Mouse (Mus musculus): ENCODE results near the gene Pon1. TPM values are rescaled to one million over a fixed set of nuclear protein-coding genes. Genes with fewer than 3 reads are reported as not detected.
"Not testable (repeated sequence)": the region's sequence is repeated elsewhere in the genome, so short reads cannot be mapped to it uniquely, and the experiment has no call there.

The Pon1 gene
- polyA plus RNA-seq (2012; rRNA removed): not detected in 2 replicates

GRCm38 (mm10) chr6:5193693-5194092 lies at the start of gene Pon1:
TSS of gene Pon1 (minus strand) at chr6:5193946.
- TF ChIP-seq CTCF (IDR thresholded peaks at IDR 0.05; ENCODE audit: borderline replicate concordance, insufficient read depth, low read depth, low read length) (no peak), POLR2A (IDR thresholded peaks at IDR 0.05; ENCODE audit: borderline replicate concordance, insufficient read depth, low read length) (no peak)
- H3K4me3 ChIP-seq (replicated peaks; ENCODE audit: insufficient read depth, low read depth, low read length): no peak within 1 kb of the TSS
- no peak for DNase-seq
- no peak within 1 kb of the TSS for H3K27ac ChIP-seq (ENCODE audit: insufficient read depth, low read length)
- H3K27me3 ChIP-seq (ENCODE audit: control insufficient read depth, insufficient read depth, low read length): no peaks in the 10 kb centered on the region
- no peaks in the 10 kb centered on the region for H3K4me1 ChIP-seq (ENCODE audit: control insufficient read depth, insufficient read depth, low read length)
- 38% methylated on average over 5 of the region's 5 CpGs for WGBS

- no peak for TF ChIP-seq CTCF (IDR thresholded peaks at IDR 0.05; ENCODE audit: borderline replicate concordance, insufficient read depth, low read depth, low read length)
- no peak for TF ChIP-seq POLR2A (IDR thresholded peaks at IDR 0.05; ENCODE audit: borderline replicate concordance, insufficient read depth, low read length)
- no peak overlapping the region for H3K27ac ChIP-seq (ENCODE audit: insufficient read depth, low read length)
Observed at GRCm38 (mm10) chr6:5238799-5239198, 45.1 kb upstream of the Pon1 start.

GRCm38 (mm10) chr6:5237510-5237909 lies 43.8 kb upstream of the Pon1 start:
- WGBS: 91% methylated on average over 4 of the region's 4 CpGs
- H3K4me3 ChIP-seq (replicated peaks; ENCODE audit: insufficient read depth, low read depth, low read length): no peak overlapping the region
- TF ChIP-seq CTCF (IDR thresholded peaks at IDR 0.05; ENCODE audit: borderline replicate concordance, insufficient read depth, low read depth, low read length) (no peak), POLR2A (IDR thresholded peaks at IDR 0.05; ENCODE audit: borderline replicate concordance, insufficient read depth, low read length) (no peak)

More at GRCm38 (mm10) chr6:5238799-5239198, 45.1 kb upstream of the Pon1 start:
- Histone ChIP-seq H3K4me3 (replicated peaks; ENCODE audit: insufficient read depth, low read depth, low read length) (no peak overlapping the region), H3K4me1 (ENCODE audit: control insufficient read depth, insufficient read depth, low read length) (no peaks in the 10 kb centered on the region), H3K27me3 (ENCODE audit: control insufficient read depth, insufficient read depth, low read length) (no peaks in the 10 kb centered on the region)
- DNase-seq: no peak
- WGBS: 99% methylated on average over 3 of the region's 3 CpGs

GRCm38 (mm10) chr6:5236843-5237371 lies 43.2 kb upstream of the Pon1 start:
- no peak overlapping the region for H3K27ac ChIP-seq (ENCODE audit: insufficient read depth, low read length)
- DNase-seq: no peak
- H3K27me3 ChIP-seq (ENCODE audit: control insufficient read depth, insufficient read depth, low read length): no peaks in the 10 kb centered on the region
- TF ChIP-seq CTCF (IDR thresholded peaks at IDR 0.05; ENCODE audit: borderline replicate concordance, insufficient read depth, low read depth, low read length) (no peak), POLR2A (IDR thresholded peaks at IDR 0.05; ENCODE audit: borderline replicate concordance, insufficient read depth, low read length) (no peak)
- no peaks in the 10 kb centered on the region for H3K4me1 ChIP-seq (ENCODE audit: control insufficient read depth, insufficient read depth, low read length)
- WGBS: 90% methylated on average over 8 of the region's 8 CpGs
- H3K4me3 ChIP-seq (replicated peaks; ENCODE audit: insufficient read depth, low read depth, low read length): no peak overlapping the region

More at GRCm38 (mm10) chr6:5237510-5237909, 43.8 kb upstream of the Pon1 start:
- Histone ChIP-seq H3K4me1 (ENCODE audit: control insufficient read depth, insufficient read depth, low read length) (no peaks in the 10 kb centered on the region), H3K27me3 (ENCODE audit: control insufficient read depth, insufficient read depth, low read length) (no peaks in the 10 kb centered on the region), H3K27ac (ENCODE audit: insufficient read depth, low read length) (no peak overlapping the region)
- DNase-seq: no peak

GRCm38 (mm10) chr6:5234563-5234962 lies 40.8 kb upstream of the Pon1 start:
- Histone ChIP-seq H3K27me3 (ENCODE audit: control insufficient read depth, insufficient read depth, low read length) (no peaks in the 10 kb centered on the region), H3K4me1 (ENCODE audit: control insufficient read depth, insufficient read depth, low read length) (no peaks in the 10 kb centered on the region), H3K27ac (ENCODE audit: insufficient read depth, low read length) (no peak overlapping the region), H3K4me3 (replicated peaks; ENCODE audit: insufficient read depth, low read depth, low read length) (no peak overlapping the region)
- no peak for DNase-seq
- 76% methylated on average over 3 of the region's 3 CpGs for WGBS
- TF ChIP-seq POLR2A (IDR thresholded peaks at IDR 0.05; ENCODE audit: borderline replicate concordance, insufficient read depth, low read length) (no peak), CTCF (IDR thresholded peaks at IDR 0.05; ENCODE audit: borderline replicate concordance, insufficient read depth, low read depth, low read length) (no peak)

GRCm38 (mm10) chr6:5233812-5234211 lies 40.1 kb upstream of the Pon1 start:
- Histone ChIP-seq H3K27ac (ENCODE audit: insufficient read depth, low read length) (no peak overlapping the region), H3K4me1 (ENCODE audit: control insufficient read depth, insufficient read depth, low read length) (no peaks in the 10 kb centered on the region), H3K4me3 (replicated peaks; ENCODE audit: insufficient read depth, low read depth, low read length) (no peak overlapping the region), H3K27me3 (ENCODE audit: control insufficient read depth, insufficient read depth, low read length) (no peaks in the 10 kb centered on the region)
- TF ChIP-seq CTCF (IDR thresholded peaks at IDR 0.05; ENCODE audit: borderline replicate concordance, insufficient read depth, low read depth, low read length): no peak
- TF ChIP-seq POLR2A (IDR thresholded peaks at IDR 0.05; ENCODE audit: borderline replicate concordance, insufficient read depth, low read length): no peak
- 82% methylated on average over 1 of the region's 1 CpGs for WGBS
- DNase-seq: no peak

- DNase-seq: no peak
- Histone ChIP-seq H3K4me3 (replicated peaks; ENCODE audit: insufficient read depth, low read depth, low read length) (no peak overlapping the region), H3K27ac (ENCODE audit: insufficient read depth, low read length) (no peak overlapping the region), H3K27me3 (ENCODE audit: control insufficient read depth, insufficient read depth, low read length) (no peaks in the 10 kb centered on the region), H3K4me1 (ENCODE audit: control insufficient read depth, insufficient read depth, low read length) (no peaks in the 10 kb centered on the region)
- no peak for TF ChIP-seq POLR2A (IDR thresholded peaks at IDR 0.05; ENCODE audit: borderline replicate concordance, insufficient read depth, low read length)
- no peak for TF ChIP-seq CTCF (IDR thresholded peaks at IDR 0.05; ENCODE audit: borderline replicate concordance, insufficient read depth, low read depth, low read length)
- WGBS: 95% methylated on average over 4 of the region's 4 CpGs
Observed at GRCm38 (mm10) chr6:5232022-5232421, 38.3 kb upstream of the Pon1 start.

GRCm38 (mm10) chr6:5230261-5230660 lies 36.5 kb upstream of the Pon1 start:
- no peak for DNase-seq
- H3K27ac ChIP-seq (ENCODE audit: insufficient read depth, low read length): no peak overlapping the region
- no peaks in the 10 kb centered on the region for H3K27me3 ChIP-seq (ENCODE audit: control insufficient read depth, insufficient read depth, low read length)
- no peak overlapping the region for H3K4me3 ChIP-seq (replicated peaks; ENCODE audit: insufficient read depth, low read depth, low read length)
- TF ChIP-seq POLR2A (IDR thresholded peaks at IDR 0.05; ENCODE audit: borderline replicate concordance, insufficient read depth, low read length) (no peak), CTCF (IDR thresholded peaks at IDR 0.05; ENCODE audit: borderline replicate concordance, insufficient read depth, low read depth, low read length) (no peak)
- H3K4me1 ChIP-seq (ENCODE audit: control insufficient read depth, insufficient read depth, low read length): no peaks in the 10 kb centered on the region
- 73% methylated on average over 5 of the region's 5 CpGs for WGBS

- not testable (repeated sequence) for DNase-seq
Observed at GRCm38 (mm10) chr6:5223551-5223950, 29.8 kb upstream of the Pon1 start.

More at GRCm38 (mm10) chr6:5223551-5223950, 29.8 kb upstream of the Pon1 start:
- H3K4me1 ChIP-seq (ENCODE audit: control insufficient read depth, insufficient read depth, low read length); H3K4me3 ChIP-seq (replicated peaks; ENCODE audit: insufficient read depth, low read depth, low read length); H3K27ac ChIP-seq (ENCODE audit: insufficient read depth, low read length); H3K27me3 ChIP-seq (ENCODE audit: control insufficient read depth, insufficient read depth, low read length): not testable (repeated sequence)
- WGBS: 83% methylated on average over 2 of the region's 2 CpGs
